Mouse (Mus musculus) MEL (cell line): Measurements from ENCODE around the gene Nudc. TPM values are rescaled to one million over a fixed set of nuclear protein-coding genes. Genes with fewer than 3 reads are reported as not detected.

Experiments
- DNase-seq: peaks from one replicate; pipeline ENCODE4 v3.0.0; 2011; ENCODE audit warnings: low read depth, low spot score
- H3K27ac ChIP-seq: 2 replicates; pipeline ENCODE4 v1.5.1; 2012; ENCODE audit warnings: low read depth, mild to moderate bottlenecking, control low read depth, low read length, moderate library complexity; ENCODE audit not compliant: control insufficient read depth
- H3K27me3 ChIP-seq, 2 experiments: fragments of 150-350 bp in 1 of 2; sonication (generic) in 1 of 2; 2 replicates each; pipeline ENCODE4 v1.6.1; 2012; ENCODE audit warnings: low read length in 2 of 2, mild to moderate bottlenecking in 2 of 2, improper control_type of control experiment in 1 of 2, moderate library complexity in 1 of 2; ENCODE audit not compliant: insufficient read depth in 2 of 2, control insufficient read depth in 1 of 2
- H3K36me3 ChIP-seq, 2 experiments: 2 replicates each; pipeline ENCODE4 v1.6.1; 2012 to 2014; ENCODE audit warnings: low read length in 2 of 2, improper control_type of control experiment in 1 of 2, inconsistent platforms in 1 of 2, mild to moderate bottlenecking in 1 of 2; ENCODE audit not compliant: insufficient read depth in 2 of 2, control insufficient read depth in 1 of 2
- H3K4me1 ChIP-seq, 2 experiments: fragments of 150-350 bp in 1 of 2; sonication (generic) in 1 of 2; 2 replicates each; pipeline ENCODE4 v1.6.1; 2012; ENCODE audit warnings: low read length in 2 of 2, improper control_type of control experiment in 1 of 2, mild to moderate bottlenecking in 1 of 2; ENCODE audit not compliant: insufficient read depth in 2 of 2, control insufficient read depth in 1 of 2
- H3K4me3 ChIP-seq, 2 experiments: fragments of 150-350 bp in 1 of 2; sonication (generic) in 1 of 2; 2 replicates each; pipeline ENCODE4 v1.5.1; 2012; ENCODE audit warnings: low read depth in 2 of 2, low read length in 2 of 2, mild to moderate bottlenecking in 2 of 2, moderate library complexity in 2 of 2, control low read depth in 1 of 2, improper control_type of control experiment in 1 of 2; ENCODE audit not compliant: control insufficient read depth in 1 of 2, insufficient read depth in 1 of 2
- H3K79me2 ChIP-seq: 2 replicates; pipeline ENCODE4 v1.6.1; 2012; ENCODE audit warnings: mild to moderate bottlenecking, low read length, moderate library complexity; ENCODE audit not compliant: control insufficient read depth, poor library complexity, insufficient read depth
- H3K9ac ChIP-seq: 2 replicates; pipeline ENCODE4 v1.6.1; 2012; ENCODE audit warnings: low read depth, mild to moderate bottlenecking, control low read depth, low read length, moderate library complexity; ENCODE audit not compliant: control insufficient read depth, poor library complexity, severe bottlenecking
- H3K9me3 ChIP-seq: fragments of 150-350 bp; sonication (generic); replicated peaks from 2 replicates; pipeline ENCODE4 v1.6.1; 2012; ENCODE audit warnings: mild to moderate bottlenecking, low read length, improper control_type of control experiment, moderate library complexity; ENCODE audit not compliant: insufficient read depth
- BHLHE40 ChIP-seq: IDR thresholded peaks from 2 replicates; pipeline ENCODE4 v1.6.1; 2012; ENCODE audit warnings: low read depth, mild to moderate bottlenecking, inconsistent platforms, low read length, improper control_type of control experiment, borderline replicate concordance
- CHD1 ChIP-seq: IDR thresholded peaks from 2 replicates; pipeline ENCODE4 v1.6.1; 2012; ENCODE audit warnings: low read depth, mild to moderate bottlenecking, inconsistent platforms, low read length, improper control_type of control experiment
- EP300 ChIP-seq, 2 experiments: IDR thresholded peaks; 2 replicates each; pipeline ENCODE4 v1.6.1; 2011; ENCODE audit warnings: improper control_type of control experiment in 2 of 2, low read length in 2 of 2, low read depth in 1 of 2, mild to moderate bottlenecking in 1 of 2
- ETS1 ChIP-seq: IDR thresholded peaks from 2 replicates; pipeline ENCODE4 v1.6.1; 2012; ENCODE audit warnings: low read depth, mild to moderate bottlenecking, inconsistent platforms, low read length, improper control_type of control experiment, moderate library complexity
- GATA1 ChIP-seq: IDR thresholded peaks from 2 replicates; pipeline ENCODE4 v1.6.1; 2011; ENCODE audit warnings: low read depth, low read length, improper control_type of control experiment
- MAX ChIP-seq: IDR thresholded peaks from 2 replicates; pipeline ENCODE4 v1.6.1; 2011; ENCODE audit warnings: low read length, improper control_type of control experiment
- MXI1 ChIP-seq: IDR thresholded peaks from 2 replicates; pipeline ENCODE4 v1.6.1; 2011; ENCODE audit warnings: mild to moderate bottlenecking, low read depth, low read length, improper control_type of control experiment
- MYC ChIP-seq: IDR thresholded peaks from 2 replicates; pipeline ENCODE4 v1.6.1; 2011; ENCODE audit warnings: low read depth, mild to moderate bottlenecking, low read length, improper control_type of control experiment, moderate library complexity
- SIN3A ChIP-seq: IDR thresholded peaks from 2 replicates; pipeline ENCODE4 v1.6.1; 2012; ENCODE audit warnings: low read length, improper control_type of control experiment, inconsistent platforms
- TAL1 ChIP-seq: IDR thresholded peaks from 2 replicates; pipeline ENCODE4 v1.6.1; 2012; ENCODE audit warnings: mild to moderate bottlenecking, inconsistent platforms, low read length, moderate library complexity, mixed read lengths
- TCF12 ChIP-seq: IDR thresholded peaks from 2 replicates; pipeline ENCODE4 v1.6.1; 2014; ENCODE audit warnings: low read depth, mild to moderate bottlenecking, inconsistent platforms, low read length, improper control_type of control experiment, moderate library complexity
- USF1 ChIP-seq: IDR thresholded peaks from 2 replicates; pipeline ENCODE4 v1.6.1; 2014; ENCODE audit warnings: low read depth, mild to moderate bottlenecking, inconsistent platforms, low read length, improper control_type of control experiment, moderate library complexity
- USF2 ChIP-seq, 2 experiments: IDR thresholded peaks; 2 replicates each; pipeline ENCODE4 v1.6.1; 2011 to 2012; ENCODE audit warnings: improper control_type of control experiment in 2 of 2, low read length in 2 of 2, borderline replicate concordance in 1 of 2, inconsistent platforms in 1 of 2, low read depth in 1 of 2, mild to moderate bottlenecking in 1 of 2; ENCODE audit not compliant: insufficient read depth in 1 of 2
- polyA plus RNA-seq, 2 experiments: library from polyadenylated mRNA; stranded (reverse) in 1 of 2; unstranded in 1 of 2; fragments of >175 nt in 1 of 2; fragments of >200 nt in 1 of 2; gene quantifications; 2 replicates each; pipeline versions ENCODE4 v1.2.1 to v1.2.4; 2012; ENCODE audit warnings: low replicate concordance in 2 of 2, low read depth in 1 of 2; ENCODE audit not compliant: insufficient read length in 2 of 2, insufficient read depth in 1 of 2, missing spikeins in 1 of 2
- total RNA-seq: library from RNA; depleted of rRNA; stranded (reverse); fragments of 300-350 nt; gene quantifications from 2 replicates; pipeline ENCODE4 v1.2.3, GENCODE M21; 2012

Gene Nudc
- total and polyA plus RNA-seq, 3 experiments: 516 to 732 TPM; not detected in 1

DNA sequence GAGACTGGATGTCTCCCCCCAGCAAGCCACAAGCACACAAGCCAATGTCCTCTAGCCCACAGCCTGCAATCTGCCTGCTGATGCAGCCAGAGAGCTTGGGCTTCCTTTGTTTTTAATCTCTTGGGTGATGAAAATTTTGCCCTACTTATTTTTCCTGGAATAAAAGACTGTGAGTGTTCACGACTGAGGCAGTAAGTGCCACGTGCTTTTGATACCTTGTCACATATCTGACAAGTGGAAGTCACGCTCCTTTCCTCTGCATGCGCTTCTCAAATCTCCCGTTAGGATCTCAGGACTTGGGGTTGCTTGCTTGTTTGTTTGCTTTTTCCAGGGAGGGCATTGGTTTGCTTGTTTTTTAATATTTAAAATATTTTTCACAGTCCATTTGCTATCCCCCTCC lies 41.5 kb downstream of the Nudc start:
- Histone ChIP-seq H3K4me3 (no peak overlapping the region), H3K27me3 (no peaks in the 10 kb centered on the region), H3K4me1 (peaks cover 32 to 44% of the 10 kb centered on the region in 2 experiments), H3K9me3 (no peaks in the 10 kb centered on the region), H3K27ac (no peak overlapping the region; the same call in 1 of the 2 replicates), H3K36me3 (peaks cover 0 to 32% of the 10 kb centered on the region in 2 experiments; a peak in 2 of 4 replicates), H3K79me2 (no peaks in the 10 kb centered on the region), H3K9ac (peak overlapping the region; percentile 21; the same call in 1 of the 2 replicates)
- peak; percentile 36 for DNase-seq
- TF ChIP-seq MYC: peak; percentile 83
- no peak for TF ChIP-seq TCF12
- TF ChIP-seq GATA1: no peak
- TF ChIP-seq SIN3A: 0 out of 2 replicates have a peak, but pooled peaks have one; percentile 34
- 0 out of 4 replicates have a peak, but pooled peaks of 1 of the 2 experiments have one; percentile 10 for TF ChIP-seq USF2 (IDR thresholded peaks at IDR 0.05; ENCODE audit: borderline replicate concordance in 1 of 2, insufficient read depth in 1 of 2, low read depth in 1 of 2, low read length in 2 of 2)
- TF ChIP-seq EP300 (IDR thresholded peaks at IDR 0.05; ENCODE audit: low read depth in 1 of 2, low read length in 2 of 2): no peak
- TF ChIP-seq TAL1: no peak
- peak; percentile 58; the same call in 1 of the 2 replicates for TF ChIP-seq USF1
- TF ChIP-seq BHLHE40: peak; percentile 49; the same call in 1 of the 2 replicates
- TF ChIP-seq MXI1: peak; percentile 94
- peak; percentile 93 for TF ChIP-seq MAX

DNA sequence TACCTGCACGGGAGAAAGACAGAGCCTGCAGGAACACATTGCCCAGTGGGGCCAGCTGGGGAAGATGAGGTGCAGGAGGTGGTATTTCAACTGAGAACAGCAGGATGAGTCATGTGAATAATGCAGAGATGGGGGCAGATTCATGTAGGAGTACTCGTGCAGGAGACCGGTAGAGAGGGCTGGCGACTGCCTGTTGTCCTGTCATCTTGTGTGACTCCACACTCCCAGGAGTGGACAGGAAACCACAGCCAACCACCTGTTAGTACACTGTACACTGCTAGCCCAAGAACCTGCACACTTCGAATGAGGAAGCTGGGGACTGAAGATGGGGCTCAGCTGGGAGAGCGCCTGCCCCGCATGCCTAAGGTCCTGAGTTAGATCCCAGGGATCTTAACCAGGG lies 44.3 kb downstream of the Nudc start:
- Histone ChIP-seq H3K27ac (no peak overlapping the region), H3K9ac (no peak overlapping the region), H3K79me2 (no peaks in the 10 kb centered on the region), H3K27me3 (no peaks in the 10 kb centered on the region; a peak in 2 of 4 replicates), H3K9me3 (no peaks in the 10 kb centered on the region), H3K4me1 (peaks cover 18 to 30% of the 10 kb centered on the region in 2 experiments), H3K36me3 (peaks cover 0 to 23% of the 10 kb centered on the region in 2 experiments; a peak in 2 of 4 replicates), H3K4me3 (no peak overlapping the region)
- TF ChIP-seq CHD1: no peak
- TF ChIP-seq ETS1: peak; percentile 41; the same call in 1 of the 2 replicates
- peak; percentile 59 for DNase-seq
